12 mouse cellular contexts compared by ENCODE assay signal in genomic region chr11:60866021-60866420, GRCm38 (mm10).
"Had no signal": no experiment of that assay in that cellular context is flagged by ENCODE, and none has a peak within 500 bp of the region (broad histone marks: within the 10 kb centered on the region; RNA-seq: fewer than 3 reads in every experiment).

No protein-coding gene starts in this region.

- H3K9ac ChIP-seq: limb, embryonic 12.5 days; liver, embryonic 15.5 days; midbrain, embryonic 13.5 days had no signal

- ATAC-seq: intestine, postnatal 0 days; lung, postnatal 0 days; midbrain, embryonic 13.5 days had no signal

- H3K27ac ChIP-seq: limb, embryonic 12.5 days; liver, embryonic 15.5 days; midbrain, embryonic 13.5 days had no signal

- H3K4me2 ChIP-seq: limb, embryonic 12.5 days; liver, embryonic 15.5 days; midbrain, embryonic 13.5 days had no signal

- H3K9me3 ChIP-seq: limb, embryonic 12.5 days; liver, embryonic 15.5 days; midbrain, embryonic 13.5 days had no signal

- H3K27me3 ChIP-seq: limb, embryonic 12.5 days; liver, embryonic 15.5 days; midbrain, embryonic 13.5 days had no signal

- DNase-seq: layer of hippocampus, adult 9-11 months; layer of hippocampus, postnatal 36 days; liver; lung, adult 2 months; lung, postnatal 36 days; right cerebral cortex, postnatal 25 days; thymus, postnatal 36 days had no signal

- H3K4me3 ChIP-seq: limb, embryonic 12.5 days; liver, embryonic 15.5 days; midbrain, embryonic 13.5 days had no signal
